Mouse (Mus musculus) liver, postnatal 0 days (tissue): ENCODE results near the gene Tceanc. TPM values are rescaled to one million over a fixed set of nuclear protein-coding genes. Genes with fewer than 3 reads are reported as not detected.

Experiments
- ATAC-seq: fragments of 200-750 bp; cut with Nextera tagmentation; 2 replicates; pipeline ENCODE4 v1.8.0; 2017; ENCODE audit warnings: mild to moderate bottlenecking, moderate library complexity
- DNase-seq: peaks from one replicate; pipeline ENCODE4 v3.0.0-alpha.2; 2016
- H3K27ac ChIP-seq: fragments of 300-500 bp; sonication (generic); 2 replicates; pipeline ENCODE4 v1.5.1; 2014; ENCODE audit warnings: antibody characterized with exemption, moderate library complexity, mild to moderate bottlenecking, low read depth
- H3K27me3 ChIP-seq: fragments of 300-500 bp; sonication (generic); 2 replicates; pipeline ENCODE4 v1.6.1; 2014; ENCODE audit warnings: low read length, control low read depth, mixed read lengths; ENCODE audit not compliant: insufficient read depth
- H3K36me3 ChIP-seq: fragments of 300-500 bp; sonication (generic); replicated peaks from 2 replicates; pipeline ENCODE4 v1.6.1; 2014; ENCODE audit warnings: mild to moderate bottlenecking, control low read depth, low read length, moderate library complexity, mixed read lengths; ENCODE audit not compliant: insufficient read depth
- H3K4me1 ChIP-seq: fragments of 300-500 bp; sonication (generic); 2 replicates; pipeline ENCODE4 v1.6.1; 2014; ENCODE audit warnings: antibody characterized with exemption, mild to moderate bottlenecking, control low read depth; ENCODE audit not compliant: insufficient read depth
- H3K4me2 ChIP-seq: fragments of 300-500 bp; sonication (generic); 2 replicates; pipeline ENCODE4 v1.6.1; 2014; ENCODE audit warnings: low read depth, mild to moderate bottlenecking, low read length, moderate library complexity, mixed read lengths
- H3K4me3 ChIP-seq: fragments of 300-500 bp; sonication (generic); 2 replicates; pipeline ENCODE4 v1.5.1; 2014; ENCODE audit warnings: low read depth, low read length
- H3K9ac ChIP-seq: fragments of 300-500 bp; sonication (generic); replicated peaks from 2 replicates; pipeline ENCODE4 v1.6.1; 2014; ENCODE audit warnings: mild to moderate bottlenecking, moderate library complexity
- H3K9me3 ChIP-seq: fragments of 300-500 bp; sonication (generic); 2 replicates; pipeline ENCODE4 v1.6.1; 2016; ENCODE audit warnings: mild to moderate bottlenecking, control low read depth, low read length, mixed read lengths
- CTCF ChIP-seq: sonication (generic); IDR thresholded peaks from 2 replicates; pipeline ENCODE4 v1.5.1; 2016; ENCODE audit warnings: antibody characterized with exemption, low read depth
- EP300 ChIP-seq: IDR thresholded peaks from 2 replicates; pipeline ENCODE4 v1.6.1; 2016; ENCODE audit warnings: antibody characterized with exemption, low read depth, mild to moderate bottlenecking
- WGBS: fragments of 180-500 bp; shearing (Covaris S2); extraction: QIAGEN DNeasy Blood & Tissue Kit; methylation state at CpG from one replicate; pipeline ENCODE4 v1.1.7; 2014; ENCODE audit not compliant: insufficient replicate concordance; 5-methylcytosine and 5-hydroxymethylcytosine counted together
- polyA plus RNA-seq: library from polyadenylated mRNA; unstranded; fragments of >200 nt; fragmentation: Nextera tagmentation; extraction: Ambion mirVana; gene quantifications from 2 replicates; pipeline ENCODE4 v1.2.1, GENCODE M21; 2015

Gene Tceanc
- polyA plus RNA-seq, 1 experiment from 2014 or later, result 2.1 TPM

DNA sequence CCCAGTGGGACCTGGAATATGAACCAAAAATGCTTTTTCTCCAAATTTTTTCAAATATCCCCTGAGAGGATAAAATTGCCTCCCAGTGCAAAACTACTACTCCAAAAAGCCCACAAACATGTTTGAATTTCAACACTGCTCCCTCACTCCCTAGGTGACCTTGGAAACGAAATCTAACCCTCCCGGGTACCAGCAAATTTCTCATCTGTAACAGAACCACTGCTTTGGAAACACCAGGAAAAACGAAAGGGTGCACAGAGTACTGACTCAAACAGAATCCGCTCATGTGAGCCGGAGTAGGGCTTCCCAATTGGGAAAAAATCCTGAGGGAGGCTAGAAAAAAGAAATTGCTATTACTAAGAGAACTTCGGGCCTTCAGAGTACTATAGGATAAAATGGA lies 41.0 kb downstream of the Tceanc start:
- H3K4me1 ChIP-seq, result peaks cover 5% of the 10 kb centered on the region
- no peak overlapping the region for H3K9ac ChIP-seq
- peak overlapping the region; percentile 18; the same call in 1 of the 2 replicates for H3K27ac ChIP-seq
- ATAC-seq (no peak), DNase-seq (no peak)
- H3K36me3 ChIP-seq, result no peaks in the 10 kb centered on the region
- peak overlapping the region; percentile 13 for H3K4me3 ChIP-seq
- 65% methylated on average over 6 of the region's 6 CpGs for WGBS
- TF ChIP-seq CTCF (no peak), EP300 (no peak)
- H3K4me2 ChIP-seq, result peak overlapping the region; percentile 73
- H3K9me3 ChIP-seq, result no peaks in the 10 kb centered on the region
- no peaks in the 10 kb centered on the region for H3K27me3 ChIP-seq

- Histone ChIP-seq H3K4me1 (peaks cover 5% of the 10 kb centered on the region), H3K9ac (no peak overlapping the region), H3K27me3 (no peaks in the 10 kb centered on the region), H3K9me3 (no peaks in the 10 kb centered on the region), H3K4me3 (no peak overlapping the region), H3K36me3 (no peaks in the 10 kb centered on the region), H3K27ac (no peak overlapping the region), H3K4me2 (no peak overlapping the region)
- ATAC-seq (no peak), DNase-seq (no peak)
- 77% methylated on average over 6 of the region's 6 CpGs for WGBS
- no peak for TF ChIP-seq CTCF
- TF ChIP-seq EP300, result no peak
These were observed 45.8 kb downstream of the Tceanc start for GRCm38 (mm10) chrX:166472612-166473011.

GRCm38 (mm10) chrX:166468321-166468720 lies 50.0 kb downstream of the Tceanc start:
- Histone ChIP-seq H3K4me1 (no peaks in the 10 kb centered on the region), H3K27me3 (no peaks in the 10 kb centered on the region), H3K9me3 (no peaks in the 10 kb centered on the region), H3K36me3 (no peaks in the 10 kb centered on the region), H3K4me3 (no peak overlapping the region), H3K4me2 (no peak overlapping the region), H3K27ac (no peak overlapping the region), H3K9ac (no peak overlapping the region)
- 87% methylated on average over 7 of the region's 7 CpGs for WGBS
- no peak for ATAC-seq
- no peak for DNase-seq
- TF ChIP-seq EP300, result no peak
- TF ChIP-seq CTCF, result no peak

GRCm38 (mm10) chrX:166455525-166455924 lies 62.8 kb downstream of the Tceanc start:
- TF ChIP-seq CTCF (no peak), EP300 (no peak)
- Histone ChIP-seq H3K27me3 (no peaks in the 10 kb centered on the region; the same call in 1 of the 2 replicates), H3K9me3 (no peaks in the 10 kb centered on the region), H3K36me3 (0 out of 2 replicates have a peak, but pooled peaks cover 2% of the 10 kb centered on the region), H3K4me3 (no peak overlapping the region), H3K4me2 (no peak overlapping the region), H3K27ac (no peak overlapping the region), H3K4me1 (no peaks in the 10 kb centered on the region), H3K9ac (no peak overlapping the region)
- ATAC-seq (no peak), DNase-seq (no peak)
- 76% methylated on average over 1 of the region's 1 CpGs for WGBS

GRCm38 (mm10) chrX:166454331-166454730 lies 64.0 kb downstream of the Tceanc start:
- Histone ChIP-seq H3K4me3 (no peak overlapping the region), H3K4me1 (no peaks in the 10 kb centered on the region), H3K9ac (no peak overlapping the region), H3K4me2 (no peak overlapping the region), H3K27me3 (no peaks in the 10 kb centered on the region; the same call in 1 of the 2 replicates), H3K9me3 (no peaks in the 10 kb centered on the region), H3K27ac (no peak overlapping the region), H3K36me3 (0 out of 2 replicates have a peak, but pooled peaks cover 2% of the 10 kb centered on the region)
- 84% methylated on average over 3 of the region's 3 CpGs for WGBS
- DNase-seq (no peak), ATAC-seq (no peak)
- TF ChIP-seq CTCF (peak; percentile 23; the same call in 1 of the 2 replicates), EP300 (no peak)

- no peak for ATAC-seq
- 0 out of 2 replicates have a peak, but pooled peaks cover 2% of the 10 kb centered on the region for H3K36me3 ChIP-seq
- H3K9ac ChIP-seq, result no peak overlapping the region
- H3K27me3 ChIP-seq, result no peaks in the 10 kb centered on the region; the same call in 1 of the 2 replicates
- H3K27ac ChIP-seq, result no peak overlapping the region
- WGBS, result 57% methylated on average over 6 of the region's 6 CpGs
- no peak for DNase-seq
- H3K4me2 ChIP-seq, result no peak overlapping the region
- H3K4me1 ChIP-seq, result no peaks in the 10 kb centered on the region
- no peak overlapping the region for H3K4me3 ChIP-seq
- no peaks in the 10 kb centered on the region for H3K9me3 ChIP-seq
- TF ChIP-seq CTCF (no peak), EP300 (no peak)
These were observed 64.8 kb downstream of the Tceanc start for GRCm38 (mm10) chrX:166453532-166453931.

Other genes starting within 250 kb of the Tceanc start
- 12.9 and 13.1 TPM in 2 replicates for gene Trappc2, start 78.0 kb downstream of the Tceanc start, polyA plus RNA-seq
- gene Ofd1, start 77.9 kb downstream of the Tceanc start, polyA plus RNA-seq, result 2.5 and 2.7 TPM in 2 replicates
- 44.0 and 47.1 TPM in 2 replicates for gene Rab9, start 38.7 kb downstream of the Tceanc start, polyA plus RNA-seq
- gene Egfl6, start 67.2 kb upstream of the Tceanc start, polyA plus RNA-seq, result 0.47 and 0.51 TPM in 2 replicates